Mouse (Mus musculus): ENCODE data around the gene Depp1.

DNA sequence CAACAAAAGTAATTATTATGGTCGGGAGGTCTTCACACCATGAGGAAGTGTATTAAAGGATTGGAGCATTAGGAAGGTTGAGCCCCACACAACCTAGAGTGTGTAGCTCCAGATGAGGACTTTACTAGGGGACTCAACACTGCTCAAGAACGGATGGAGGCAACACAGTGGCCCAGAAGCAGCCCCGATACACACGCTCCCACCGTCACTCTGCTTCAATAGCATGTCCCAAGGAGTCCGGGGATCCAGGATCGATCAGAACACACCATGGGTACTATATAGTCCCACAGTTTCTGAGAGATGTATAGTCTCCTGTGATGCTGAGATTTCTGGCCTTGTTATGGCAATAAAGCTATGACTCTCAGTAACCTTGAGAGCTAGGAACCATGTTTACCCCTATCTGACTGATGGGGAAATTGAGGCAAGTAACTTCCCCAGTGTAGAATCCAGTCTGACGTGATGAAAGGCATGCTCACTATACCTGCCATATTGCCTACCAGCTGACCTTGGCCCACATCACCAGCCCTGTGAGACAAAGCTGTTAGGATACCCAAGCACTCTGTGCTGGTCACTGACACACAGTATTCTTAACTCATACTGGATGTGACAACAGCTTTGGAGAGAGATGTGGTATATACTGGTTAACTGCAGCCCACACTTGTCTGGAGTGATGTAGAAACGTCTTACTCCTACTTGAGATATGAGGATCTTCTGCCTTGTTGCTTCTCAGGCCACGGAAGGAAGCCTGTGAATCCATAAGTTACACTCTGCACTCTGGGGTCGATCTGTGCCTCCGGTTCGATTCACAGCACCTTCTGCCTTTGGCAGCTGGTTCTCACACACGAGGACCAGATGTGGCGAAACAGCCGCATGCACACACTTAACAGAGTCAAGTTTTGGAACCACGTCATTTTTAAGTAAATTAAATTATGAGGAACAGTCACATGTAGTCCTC, 16.4 kb upstream of the Depp1 start:
- no peak for TF ChIP-seq CTCF (IDR thresholded peaks at IDR 0.05; ENCODE audit: low read depth)
- TF ChIP-seq EP300 (IDR thresholded peaks at IDR 0.05; ENCODE audit: low read depth), result no peak

Measured in heart, postnatal 0 days (tissue).